Mouse (Mus musculus) intestine, embryonic 15.5 days (tissue): Measurements from ENCODE around the gene Sis. TPM values are rescaled to one million over a fixed set of nuclear protein-coding genes. Genes with fewer than 3 reads are reported as not detected.

Experiments used
- polyA plus RNA-seq: library from polyadenylated mRNA; unstranded; fragments of >200 nt; fragmentation: Nextera tagmentation; extraction: Ambion mirVana; gene quantifications from 2 replicates; pipeline ENCODE4 v1.2.1, GENCODE M21; 2015

Gene Sis
- polyA plus RNA-seq, 1 experiment from 2014 or later, result 0.73 TPM

Other genes starting within 250 kb of the Sis start
- gene Slitrk3, start 89.9 kb upstream of the Sis start, polyA plus RNA-seq, result 0.68 and 0.87 TPM in 2 replicates